Mouse (Mus musculus): ENCODE data around the gene Zic3.

Zic3 gene

DNA sequence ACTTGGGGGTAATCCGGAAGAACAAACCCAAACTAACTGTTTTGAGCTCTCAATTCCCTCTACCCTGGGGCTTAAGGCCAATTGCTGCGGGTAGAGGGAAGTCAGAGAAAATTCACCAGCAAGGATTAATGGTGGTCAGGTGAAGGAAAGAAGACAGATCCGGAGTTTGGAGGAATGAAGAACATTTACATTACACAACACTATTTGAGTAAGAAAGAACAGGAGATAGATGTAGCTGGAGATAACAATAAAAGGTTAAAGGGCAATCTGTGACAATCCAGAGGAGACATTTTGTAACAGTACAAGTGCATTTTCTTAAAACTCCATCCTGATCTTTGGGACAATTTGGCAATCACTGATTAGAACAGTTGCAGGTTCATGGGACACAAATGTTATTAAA lies 19.4 kb downstream of the Zic3 start:
- peak; percentile 62 for DNase-seq (ENCODE audit: low read depth, low spot score)

DNA sequence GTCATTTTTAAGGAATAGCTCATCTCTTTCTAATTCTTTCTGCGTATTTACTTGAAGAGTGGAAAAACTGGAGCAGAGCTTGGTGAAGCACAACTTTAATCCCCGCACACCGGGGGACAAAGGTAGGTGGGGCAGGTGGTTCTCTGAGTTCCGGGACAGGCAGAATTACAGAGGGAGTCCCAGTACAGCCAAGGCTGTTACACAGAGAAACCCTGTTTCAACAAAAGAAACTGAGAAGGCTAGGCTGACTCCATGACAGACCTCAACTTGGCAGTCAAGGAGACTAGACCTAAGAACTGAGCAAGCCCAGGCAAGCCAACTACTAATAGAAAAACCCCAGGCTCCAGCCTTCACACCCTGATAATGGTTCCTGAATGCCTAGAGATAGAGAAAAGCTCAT lies 20.0 kb downstream of the Zic3 start:
- DNase-seq (ENCODE audit: low read depth, low spot score), result peak; percentile 52
